Mouse (Mus musculus): ENCODE measurements around the gene Prss54. TPM values are rescaled to one million over a fixed set of nuclear protein-coding genes. Genes with fewer than 3 reads are reported as not detected.

Gene Prss54
- polyA plus RNA-seq (2015; fragmentation: Nextera tagmentation; extraction: Ambion mirVana) = not detected in 2 replicates

GRCm38 (mm10) chr8:95576240-95576639, at the start of gene Prss54:
Gene Prss54, minus strand, starts transcription at chr8:95576340.
- no peak for ATAC-seq (ENCODE audit: low FRiP score, low TSS enrichment)

GRCm38 (mm10) chr8:95624833-95625232, 48.7 kb upstream of the Prss54 start:
- no peak overlapping the region for H3K4me2 ChIP-seq (replicated peaks; ENCODE audit: low read depth)
- H3K9ac ChIP-seq (ENCODE audit: low read length) = no peak overlapping the region
- 92% methylated on average over 2 of the region's 2 CpGs for WGBS
- H3K27ac ChIP-seq (replicated peaks) = no peak overlapping the region
- DNase-seq (ENCODE audit: low spot score) (no peak), ATAC-seq (ENCODE audit: low FRiP score, low TSS enrichment) (no peak)
- no peaks in the 10 kb centered on the region for H3K27me3 ChIP-seq (ENCODE audit: control insufficient read depth, insufficient read depth, low read length)
- H3K9me3 ChIP-seq (ENCODE audit: control insufficient read depth, low read length) = no peaks in the 10 kb centered on the region
- TF ChIP-seq CTCF (IDR thresholded peaks at IDR 0.05; ENCODE audit: low read depth) (no peak), EP300 (optimal IDR thresholded peaks at IDR 0.05) (no peak)
- H3K36me3 ChIP-seq (ENCODE audit: control insufficient read depth, insufficient read depth, low read length) = no peaks in the 10 kb centered on the region
- no peaks in the 10 kb centered on the region for H3K4me1 ChIP-seq (replicated peaks; ENCODE audit: control insufficient read depth, insufficient read depth)
- no peak overlapping the region for H3K4me3 ChIP-seq (ENCODE audit: low read depth, low read length)

More at GRCm38 (mm10) chr8:95576240-95576639, at the start of gene Prss54:
- Histone ChIP-seq H3K4me1 (replicated peaks; ENCODE audit: control insufficient read depth, insufficient read depth) (no peaks in the 10 kb centered on the region), H3K27ac (replicated peaks) (no peak within 1 kb of the TSS), H3K36me3 (ENCODE audit: control insufficient read depth, insufficient read depth, low read length) (no peaks in the 10 kb centered on the region), H3K9ac (ENCODE audit: low read length) (no peak within 1 kb of the TSS), H3K4me3 (ENCODE audit: low read depth, low read length) (no peak within 1 kb of the TSS), H3K27me3 (ENCODE audit: control insufficient read depth, insufficient read depth, low read length) (no peaks in the 10 kb centered on the region), H3K4me2 (replicated peaks; ENCODE audit: low read depth) (no peak within 1 kb of the TSS), H3K9me3 (ENCODE audit: control insufficient read depth, low read length) (no peaks in the 10 kb centered on the region)
- DNase-seq (ENCODE audit: low spot score) = no peak
- TF ChIP-seq CTCF (IDR thresholded peaks at IDR 0.05; ENCODE audit: low read depth) = no peak
- TF ChIP-seq EP300 (optimal IDR thresholded peaks at IDR 0.05) = no peak
- WGBS = 75% methylated on average over 10 of the region's 10 CpGs

- no peak for TF ChIP-seq EP300 (optimal IDR thresholded peaks at IDR 0.05)
- TF ChIP-seq CTCF (IDR thresholded peaks at IDR 0.05; ENCODE audit: low read depth) = no peak
- no peak for ATAC-seq (ENCODE audit: low FRiP score, low TSS enrichment)
- 85% methylated on average over 2 of the region's 2 CpGs for WGBS
These were observed 43.9 kb upstream of the Prss54 start for GRCm38 (mm10) chr8:95620046-95620445.

GRCm38 (mm10) chr8:95616383-95616782, 40.2 kb upstream of the Prss54 start:
- DNase-seq (ENCODE audit: low spot score) (no peak), ATAC-seq (ENCODE audit: low FRiP score, low TSS enrichment) (no peak)
- Histone ChIP-seq H3K9ac (ENCODE audit: low read length) (no peak overlapping the region), H3K27me3 (ENCODE audit: control insufficient read depth, insufficient read depth, low read length) (no peaks in the 10 kb centered on the region), H3K4me2 (replicated peaks; ENCODE audit: low read depth) (no peak overlapping the region), H3K9me3 (ENCODE audit: control insufficient read depth, low read length) (no peaks in the 10 kb centered on the region), H3K4me1 (replicated peaks; ENCODE audit: control insufficient read depth, insufficient read depth) (no peaks in the 10 kb centered on the region), H3K4me3 (ENCODE audit: low read depth, low read length) (no peak overlapping the region), H3K27ac (replicated peaks) (no peak overlapping the region), H3K36me3 (ENCODE audit: control insufficient read depth, insufficient read depth, low read length) (no peaks in the 10 kb centered on the region)
- TF ChIP-seq CTCF (IDR thresholded peaks at IDR 0.05; ENCODE audit: low read depth) (no peak), EP300 (optimal IDR thresholded peaks at IDR 0.05) (no peak)
- WGBS = 83% methylated on average over 7 of the region's 7 CpGs

More at GRCm38 (mm10) chr8:95620046-95620445, 43.9 kb upstream of the Prss54 start:
- Histone ChIP-seq H3K27ac (replicated peaks) (no peak overlapping the region), H3K27me3 (ENCODE audit: control insufficient read depth, insufficient read depth, low read length) (no peaks in the 10 kb centered on the region), H3K36me3 (ENCODE audit: control insufficient read depth, insufficient read depth, low read length) (no peaks in the 10 kb centered on the region), H3K9ac (ENCODE audit: low read length) (no peak overlapping the region), H3K4me1 (replicated peaks; ENCODE audit: control insufficient read depth, insufficient read depth) (no peaks in the 10 kb centered on the region), H3K9me3 (ENCODE audit: control insufficient read depth, low read length) (no peaks in the 10 kb centered on the region), H3K4me2 (replicated peaks; ENCODE audit: low read depth) (no peak overlapping the region), H3K4me3 (ENCODE audit: low read depth, low read length) (no peak overlapping the region)
- DNase-seq (ENCODE audit: low spot score) = no peak

- TF ChIP-seq EP300 (optimal IDR thresholded peaks at IDR 0.05) (no peak), CTCF (IDR thresholded peaks at IDR 0.05; ENCODE audit: low read depth) (no peak)
- no peak overlapping the region for H3K4me2 ChIP-seq (replicated peaks; ENCODE audit: low read depth)
- no peak for DNase-seq (ENCODE audit: low spot score)
These were observed 35.6 kb upstream of the Prss54 start for GRCm38 (mm10) chr8:95611769-95612168.

GRCm38 (mm10) chr8:95610749-95611148, 34.6 kb upstream of the Prss54 start:
- DNase-seq (ENCODE audit: low spot score) (peak; percentile 58), ATAC-seq (ENCODE audit: low FRiP score, low TSS enrichment) (peak; percentile 80)
- Histone ChIP-seq H3K4me2 (replicated peaks; ENCODE audit: low read depth) (no peak overlapping the region), H3K9me3 (ENCODE audit: control insufficient read depth, low read length) (no peaks in the 10 kb centered on the region), H3K27me3 (ENCODE audit: control insufficient read depth, insufficient read depth, low read length) (no peaks in the 10 kb centered on the region), H3K4me3 (ENCODE audit: low read depth, low read length) (no peak overlapping the region), H3K4me1 (replicated peaks; ENCODE audit: control insufficient read depth, insufficient read depth) (no peaks in the 10 kb centered on the region), H3K27ac (replicated peaks) (no peak overlapping the region), H3K36me3 (ENCODE audit: control insufficient read depth, insufficient read depth, low read length) (no peaks in the 10 kb centered on the region), H3K9ac (ENCODE audit: low read length) (no peak overlapping the region)
- TF ChIP-seq CTCF (IDR thresholded peaks at IDR 0.05; ENCODE audit: low read depth) = no peak
- TF ChIP-seq EP300 (optimal IDR thresholded peaks at IDR 0.05) = no peak
- WGBS = 61% methylated on average over 14 of the region's 14 CpGs

More at GRCm38 (mm10) chr8:95611769-95612168, 35.6 kb upstream of the Prss54 start:
- H3K9ac ChIP-seq (ENCODE audit: low read length) = no peak overlapping the region
- no peaks in the 10 kb centered on the region for H3K36me3 ChIP-seq (ENCODE audit: control insufficient read depth, insufficient read depth, low read length)
- no peak for ATAC-seq (ENCODE audit: low FRiP score, low TSS enrichment)
- no peak overlapping the region for H3K27ac ChIP-seq (replicated peaks)
- no peaks in the 10 kb centered on the region for H3K4me1 ChIP-seq (replicated peaks; ENCODE audit: control insufficient read depth, insufficient read depth)
- no peak overlapping the region for H3K4me3 ChIP-seq (ENCODE audit: low read depth, low read length)
- no peaks in the 10 kb centered on the region for H3K9me3 ChIP-seq (ENCODE audit: control insufficient read depth, low read length)
- no peaks in the 10 kb centered on the region for H3K27me3 ChIP-seq (ENCODE audit: control insufficient read depth, insufficient read depth, low read length)
- 51% methylated on average over 5 of the region's 5 CpGs for WGBS

Data from stomach, postnatal 0 days (tissue).